Mouse (Mus musculus) 3134 (cell line): ENCODE results near the gene Tmem62.

Experiments
- DNase-seq: peaks from one replicate; pipeline ENCODE4 v3.0.0-alpha.2; 2011; ENCODE audit warnings: low spot score; ENCODE audit not compliant: insufficient read length; ENCODE audit errors: extremely low read depth

Gene Tmem62

DNA sequence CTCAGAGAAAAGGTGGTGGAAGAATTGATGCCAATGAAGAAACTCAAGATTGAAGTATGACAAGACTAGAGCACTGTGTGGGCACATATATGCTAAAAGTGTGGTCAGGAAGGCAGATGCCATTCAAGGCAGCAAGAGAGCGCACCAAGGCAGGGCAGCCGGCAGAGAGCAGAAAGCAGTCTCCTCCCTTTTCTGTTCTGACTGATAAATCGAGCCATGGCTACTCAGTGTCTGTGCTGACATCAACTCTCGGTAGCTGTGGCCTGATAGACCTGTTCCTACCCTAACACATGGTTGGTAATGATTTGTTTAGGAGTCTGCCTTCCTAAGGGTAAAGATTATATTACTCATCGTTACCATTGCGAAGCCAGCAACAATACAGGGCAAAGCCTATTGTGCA is 79.1 kb downstream of the Tmem62 start:
- no peak for DNase-seq
